Mouse (Mus musculus): ENCODE measurements at regions not wholly inside any gene's neighbourhood (a gene's known extent, or its start where the extent isn't known, plus 50 kb on each side); places are given as distances from the start of the nearest gene placed in this dataset.

DNA sequence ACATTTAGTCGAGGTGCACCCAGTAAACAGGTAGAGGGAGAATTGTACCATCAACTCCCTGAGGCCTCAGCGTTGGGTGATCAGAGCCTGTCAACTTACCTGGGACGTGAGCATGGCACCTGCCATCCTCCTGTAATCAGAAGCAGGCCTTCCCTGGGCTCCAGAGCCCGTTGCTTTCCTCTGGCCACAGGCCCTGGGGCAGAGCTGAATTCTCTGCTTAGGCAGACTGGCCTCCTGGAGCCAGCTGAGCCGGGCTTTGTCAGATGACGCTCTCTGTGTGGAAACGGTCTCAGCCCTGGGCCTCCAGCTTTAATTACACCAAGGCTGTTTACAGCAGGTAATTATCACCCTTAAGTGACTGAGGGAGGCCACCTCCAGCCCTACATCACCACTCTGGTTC lies 92.6 kb upstream of the Pmepa1 start:
- DNase-seq (ENCODE audit: low spot score), result no peak

DNA sequence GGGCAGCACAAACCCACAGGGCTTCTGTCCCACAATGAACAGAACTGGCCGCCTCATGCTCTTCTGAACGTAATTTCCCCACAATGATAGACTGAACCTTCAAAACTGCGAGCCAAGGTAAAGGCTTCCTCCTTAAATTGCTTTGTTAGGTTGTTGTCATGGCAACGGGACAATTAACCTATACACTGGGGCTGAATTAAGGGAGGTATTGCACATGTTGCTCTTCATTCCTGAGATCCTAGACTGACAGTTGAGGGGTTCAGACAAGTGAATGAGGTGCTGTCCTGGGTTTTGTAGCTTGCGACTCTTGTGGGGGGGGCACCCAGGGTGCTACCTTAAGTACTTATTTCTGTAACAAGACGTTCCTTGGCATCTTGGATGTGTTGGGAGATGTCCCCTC lies 100.6 kb upstream of the Pmepa1 start:
- DNase-seq (ENCODE audit: low spot score), result no peak

DNA sequence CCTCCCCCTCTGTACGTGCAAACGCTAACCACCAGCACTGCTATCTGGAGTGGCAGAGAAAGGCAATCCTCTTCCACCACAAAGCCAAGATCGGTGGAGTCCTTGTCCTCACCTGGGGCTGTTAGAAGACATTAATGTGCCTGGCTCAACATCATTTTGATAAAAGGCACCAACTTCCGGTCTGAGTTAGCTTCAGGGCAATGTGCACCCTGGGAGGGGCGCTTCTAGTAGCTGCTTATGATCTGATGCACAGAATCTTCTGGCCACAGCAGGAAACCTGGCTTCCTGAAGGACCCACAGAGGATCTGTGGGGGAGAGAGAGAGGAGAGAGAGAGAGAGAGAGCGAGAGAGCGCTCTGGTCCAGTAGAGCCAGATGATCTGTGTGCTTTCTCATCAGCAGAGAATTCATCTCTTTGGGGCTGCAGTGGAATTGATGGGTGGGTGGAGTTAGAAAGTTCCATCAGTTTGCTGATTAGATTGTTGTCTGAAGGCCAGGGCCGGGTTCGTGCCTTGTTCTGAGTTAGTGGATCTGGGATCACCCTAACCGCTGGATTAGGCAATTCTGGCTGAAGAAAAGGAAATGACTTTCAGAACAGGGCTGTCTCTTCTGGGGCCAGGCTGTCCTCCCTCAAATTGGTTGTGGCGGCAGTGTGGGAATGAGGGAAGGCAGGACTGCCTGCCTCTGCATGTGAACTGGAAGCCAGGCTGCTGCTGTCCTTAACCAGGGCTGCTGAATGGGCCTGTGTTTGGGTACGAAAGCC lies 101.3 kb upstream of the Pmepa1 start:
- DNase-seq (ENCODE audit: low spot score), result no peak

DNA sequence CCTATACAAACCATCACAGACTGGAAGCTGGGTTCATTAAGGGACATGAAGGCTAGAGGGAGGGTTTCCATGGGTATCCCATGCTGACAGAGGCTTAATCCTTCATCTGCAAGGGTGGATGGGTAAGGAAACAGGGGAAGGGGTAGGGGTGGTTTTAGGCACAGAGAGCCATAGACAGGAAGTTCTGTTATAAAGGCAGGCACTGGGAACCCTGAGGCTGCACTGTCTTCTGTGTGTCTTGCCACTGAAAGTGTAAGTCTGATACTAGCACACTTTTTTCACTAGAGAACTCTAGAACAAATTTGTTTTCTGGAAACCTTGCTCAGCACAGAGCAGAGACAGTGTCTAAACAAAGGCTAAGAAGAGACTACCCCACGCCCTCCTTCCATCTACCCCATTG lies 103.4 kb upstream of the Pmepa1 start:
- DNase-seq (ENCODE audit: low spot score), result no peak

DNA sequence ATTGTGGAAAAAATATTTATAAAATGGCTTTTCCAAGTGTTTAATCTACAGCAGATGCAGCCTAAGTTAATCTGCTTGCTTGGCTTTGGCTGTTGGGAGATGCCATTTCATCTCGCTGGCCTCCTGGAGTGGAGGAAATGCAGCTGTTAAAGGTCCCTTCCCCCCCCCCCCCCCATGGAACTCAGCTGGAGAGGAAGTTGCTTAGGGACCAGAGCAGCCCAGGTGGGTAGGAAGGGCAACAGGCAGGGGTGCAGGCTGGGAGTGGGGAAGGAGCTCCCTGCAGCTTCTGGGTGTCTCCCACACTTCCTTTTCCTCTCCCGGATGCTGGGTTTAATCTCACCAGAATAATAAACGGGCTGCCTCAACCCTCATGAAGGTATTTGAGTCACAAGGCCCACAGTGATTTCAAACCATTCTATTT lies 104.0 kb upstream of the Pmepa1 start:
- no peak for DNase-seq (ENCODE audit: low spot score)

DNA sequence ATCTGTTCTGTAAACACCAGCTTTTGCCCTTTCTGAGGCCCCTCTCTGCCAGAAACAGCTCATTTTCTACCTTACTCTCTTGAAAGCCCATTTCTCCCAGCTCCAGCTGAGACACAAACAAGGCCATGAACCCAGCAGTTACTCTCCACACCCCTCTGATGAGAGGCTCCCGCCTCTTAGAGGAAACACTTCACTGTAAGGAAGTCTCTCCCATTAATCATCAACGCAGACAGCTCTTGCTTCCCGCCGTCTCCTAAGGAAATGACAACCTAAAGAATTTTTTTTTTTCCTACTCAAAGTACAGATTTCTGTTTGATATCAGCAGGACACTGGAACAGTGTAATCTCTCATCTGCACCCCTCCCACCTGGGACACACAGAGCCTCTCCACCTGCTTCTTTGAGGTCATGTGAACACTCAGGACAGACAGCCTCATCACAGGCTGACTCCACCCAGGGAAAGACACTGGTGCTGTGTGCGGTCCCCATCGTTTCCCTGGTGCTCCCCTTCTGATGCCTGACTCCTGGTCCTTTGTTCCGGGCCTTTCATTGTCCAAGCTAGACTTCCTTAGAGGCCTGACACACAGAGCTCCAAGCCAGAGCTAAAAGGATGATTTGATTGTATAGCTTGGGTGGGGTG lies 106.0 kb upstream of the Pmepa1 start:
- no peak for DNase-seq (ENCODE audit: low spot score)

DNA sequence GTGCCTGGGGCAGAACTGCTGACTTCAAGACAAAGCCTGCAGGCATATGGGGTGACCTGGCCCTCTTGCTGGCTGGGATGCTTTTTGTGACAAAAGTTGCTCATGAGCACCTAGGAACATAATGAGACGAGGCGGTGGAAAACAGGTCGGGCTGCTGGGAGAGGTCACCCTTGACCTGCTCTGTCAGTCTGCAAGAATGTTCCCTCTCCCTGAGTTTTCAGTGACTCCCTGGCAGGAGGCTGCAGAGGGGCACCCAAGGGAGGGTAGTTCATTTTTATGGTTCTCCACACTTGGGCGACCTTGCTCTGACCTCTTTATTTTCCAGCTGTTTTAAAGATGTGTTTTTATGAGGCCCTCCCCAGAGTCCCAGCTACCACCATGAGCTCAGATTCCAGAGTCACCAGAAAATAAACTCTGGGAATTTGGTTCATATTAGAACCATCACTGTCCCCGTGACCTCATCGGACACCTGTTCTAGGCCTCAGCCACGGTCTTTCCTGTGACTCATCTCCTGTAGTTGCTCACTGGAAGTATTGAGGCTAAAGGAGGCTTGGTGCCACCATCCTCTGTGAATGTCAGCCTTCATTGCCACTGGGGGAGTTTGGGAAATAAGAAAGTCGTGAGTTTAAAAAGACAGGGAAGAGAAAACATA lies 108.7 kb upstream of the Pmepa1 start:
- no peak for DNase-seq (ENCODE audit: low spot score)

DNA sequence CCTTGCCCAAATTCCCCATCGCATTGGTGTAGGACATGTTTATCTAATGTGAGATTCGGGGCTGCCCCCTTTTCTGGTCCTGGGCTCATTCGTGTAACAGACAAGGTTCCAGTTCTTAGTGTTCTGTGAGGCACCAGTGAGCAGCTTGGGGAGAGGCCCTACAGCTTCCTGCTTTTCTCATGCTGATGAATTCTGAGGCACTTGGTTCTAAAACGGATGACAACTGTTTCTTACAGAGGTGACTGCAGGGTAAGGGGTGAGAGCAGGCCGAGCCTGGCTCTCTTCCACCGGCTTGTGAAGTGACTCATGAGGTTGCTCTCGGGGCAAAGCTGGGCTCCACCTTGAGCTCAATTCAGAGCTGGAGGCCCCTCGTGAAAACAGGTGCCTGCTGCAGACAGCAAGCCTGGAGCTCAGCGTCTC lies 109.4 kb upstream of the Pmepa1 start:
- DNase-seq (ENCODE audit: low spot score), result no peak

DNA sequence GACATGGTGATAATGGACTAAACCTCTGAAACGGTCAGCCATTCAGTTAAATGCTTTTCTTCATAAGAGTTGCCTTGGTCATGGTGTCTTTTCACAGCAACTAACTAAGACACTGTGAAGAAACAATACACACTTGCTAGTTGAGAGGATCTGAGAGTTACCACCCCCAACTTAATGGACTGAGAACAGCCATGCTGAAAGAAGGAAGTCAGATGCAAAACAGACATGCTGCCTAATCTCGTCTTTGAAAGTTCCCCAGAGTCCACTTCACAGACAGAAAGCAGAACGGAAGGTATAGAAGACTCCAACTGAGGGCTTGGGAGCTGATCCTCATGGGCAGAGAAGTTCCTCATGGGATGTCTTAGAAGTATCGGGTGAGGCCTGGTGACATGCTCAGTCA lies 111.8 kb upstream of the Pmepa1 start:
- DNase-seq (ENCODE audit: low spot score), result no peak

DNA sequence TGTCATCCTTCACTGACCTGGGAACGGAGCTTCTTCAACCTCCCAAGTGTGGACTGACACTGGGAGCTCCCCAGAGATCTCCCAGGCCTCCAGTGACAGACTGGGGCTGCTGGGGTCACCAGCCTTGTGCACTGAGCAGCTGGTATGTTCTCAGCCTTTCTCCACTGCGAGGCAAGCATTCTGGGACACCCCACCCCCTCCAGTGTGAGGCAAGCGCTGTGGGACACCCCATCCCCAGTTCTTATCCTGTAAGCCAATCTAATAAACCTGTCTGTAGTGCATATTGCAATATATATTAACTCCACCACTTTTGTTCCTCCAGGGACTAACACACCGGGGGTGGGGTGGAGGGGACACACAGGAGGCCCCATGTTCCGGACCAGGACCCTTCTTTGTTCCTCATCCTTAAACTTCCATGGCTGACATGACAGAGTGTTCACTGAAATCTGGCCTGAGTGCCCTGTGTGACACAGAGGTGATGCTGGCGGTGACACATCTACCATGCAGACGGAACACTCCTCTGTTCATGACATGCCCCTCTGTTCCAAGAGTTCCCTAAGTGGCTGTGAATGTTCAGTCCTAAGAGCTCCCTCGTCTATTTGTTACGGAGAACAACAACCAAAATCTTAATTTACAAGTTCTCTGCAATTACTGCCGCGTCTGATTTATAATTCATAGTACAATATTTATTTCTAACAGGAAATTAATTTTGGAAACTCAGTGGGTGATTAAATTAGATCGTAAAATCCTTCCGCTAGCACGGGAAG lies 116.4 kb upstream of the Pmepa1 start:
- DNase-seq (ENCODE audit: low spot score), result no peak

DNA sequence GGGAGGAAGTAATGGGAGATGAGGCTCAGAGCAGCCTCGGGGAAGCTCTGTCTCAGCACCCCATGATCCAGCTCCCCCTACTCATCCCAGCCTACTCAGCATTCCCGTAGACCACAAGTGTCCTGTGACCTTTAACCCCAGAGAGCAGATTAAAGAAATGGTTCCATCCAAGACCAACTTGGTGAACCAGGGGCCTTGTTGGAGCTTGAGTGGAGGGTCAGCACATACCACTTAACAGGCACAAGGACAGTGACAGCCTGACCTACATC lies 116.9 kb upstream of the Pmepa1 start:
- no peak for DNase-seq (ENCODE audit: low spot score)

DNA sequence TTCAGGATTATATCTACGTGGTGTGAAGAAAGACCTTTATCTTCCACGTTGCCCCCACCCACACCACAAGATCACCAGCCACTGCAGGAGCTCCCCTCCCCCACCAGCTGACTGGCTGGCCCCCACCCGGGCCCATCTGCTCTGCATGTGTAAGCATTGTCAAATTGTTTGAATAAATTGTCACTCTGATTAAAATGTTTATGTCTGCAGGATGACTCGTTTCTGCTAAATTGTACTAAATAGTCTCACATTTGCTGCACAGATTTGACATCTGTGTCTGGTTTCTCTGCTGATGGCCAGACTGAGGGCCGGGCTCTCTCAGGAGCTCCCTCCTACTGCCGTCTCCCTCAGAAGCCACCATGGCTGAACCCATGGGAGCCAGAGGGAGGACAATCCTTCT lies 119.2 kb upstream of the Pmepa1 start:
- no peak for DNase-seq (ENCODE audit: low spot score)

DNA sequence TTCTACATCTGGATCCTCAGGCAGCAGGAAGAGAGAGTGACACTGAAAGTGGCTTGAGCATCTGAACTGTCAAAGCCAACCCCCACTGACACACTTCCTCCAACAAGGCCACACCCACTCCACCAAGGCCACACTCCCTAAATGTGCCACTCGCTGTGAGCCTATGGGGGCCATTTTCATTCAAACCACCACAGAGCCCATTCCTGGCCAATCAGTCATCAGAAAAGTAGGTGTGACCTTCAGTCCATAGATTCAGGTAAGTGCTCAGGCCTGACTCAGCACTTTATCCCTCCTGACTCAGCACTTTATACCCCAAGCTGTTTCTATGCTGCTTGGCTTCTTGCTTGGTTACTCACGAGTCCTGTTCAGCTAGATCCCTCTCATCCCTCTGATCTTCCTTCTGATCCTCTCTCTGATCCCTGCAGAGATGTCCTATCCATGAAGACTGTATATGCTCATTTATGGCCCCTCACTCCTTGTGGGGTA lies 121.6 kb upstream of the Pmepa1 start:
- DNase-seq (ENCODE audit: low spot score), result no peak

DNA sequence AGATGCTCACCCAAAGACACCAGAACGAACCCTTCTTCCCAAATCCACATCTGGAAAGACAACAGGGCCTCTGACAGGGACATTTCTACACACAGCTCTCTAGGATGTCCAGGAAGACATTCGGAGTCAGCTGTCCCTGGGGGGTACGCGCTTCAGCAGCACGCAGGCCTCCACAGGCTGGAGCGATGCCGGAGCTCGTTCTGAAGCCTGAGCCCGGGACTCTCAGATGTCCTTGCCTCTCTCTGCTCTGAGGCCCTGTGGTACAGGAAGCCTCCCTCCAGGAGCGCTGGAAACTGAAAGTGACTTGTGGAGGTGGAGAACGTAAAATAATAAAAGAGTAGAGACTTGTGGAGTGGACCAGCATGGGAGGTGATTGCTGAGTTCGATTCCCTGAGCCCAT lies 116.8 kb upstream of the 1700021F07Rik start:
- no peak for DNase-seq (ENCODE audit: low spot score)

DNA sequence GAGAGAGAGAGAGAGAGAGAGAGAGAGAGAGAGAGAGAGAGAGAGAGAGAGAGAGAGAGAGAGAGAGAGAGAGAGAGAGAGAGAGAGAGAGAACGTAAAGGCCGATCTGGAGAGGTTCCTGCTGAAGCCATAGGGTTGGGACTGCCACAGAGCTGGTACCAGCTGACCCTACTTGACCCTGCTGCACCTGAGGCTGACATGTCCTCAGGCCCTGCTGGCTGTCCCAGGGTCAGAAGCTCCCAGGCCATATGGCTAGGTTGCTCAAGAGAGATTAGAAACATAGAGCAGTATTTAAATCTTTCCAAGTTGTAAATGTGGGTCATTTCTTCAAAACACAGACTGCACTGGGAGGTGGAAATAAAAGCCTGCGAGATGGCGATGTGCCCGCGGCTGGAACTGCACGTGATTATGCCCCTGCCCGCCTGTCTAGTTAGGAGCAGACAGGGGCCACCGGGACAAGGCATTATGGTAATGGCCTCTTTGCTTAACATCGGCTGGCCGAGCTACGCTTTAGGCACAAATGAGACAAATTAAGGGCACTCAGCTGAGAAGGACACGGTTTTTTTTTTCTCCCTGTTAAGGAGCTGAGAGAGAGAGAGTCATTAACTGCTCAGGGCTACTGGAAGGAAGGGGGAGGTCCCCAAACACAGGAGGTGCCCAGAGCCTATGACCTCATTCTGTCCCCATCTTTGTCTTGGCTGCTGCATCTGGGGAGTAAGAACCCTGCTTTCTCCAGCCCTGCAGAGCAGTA lies 115.9 kb upstream of the 1700021F07Rik start:
- no peak for DNase-seq (ENCODE audit: low spot score)

DNA sequence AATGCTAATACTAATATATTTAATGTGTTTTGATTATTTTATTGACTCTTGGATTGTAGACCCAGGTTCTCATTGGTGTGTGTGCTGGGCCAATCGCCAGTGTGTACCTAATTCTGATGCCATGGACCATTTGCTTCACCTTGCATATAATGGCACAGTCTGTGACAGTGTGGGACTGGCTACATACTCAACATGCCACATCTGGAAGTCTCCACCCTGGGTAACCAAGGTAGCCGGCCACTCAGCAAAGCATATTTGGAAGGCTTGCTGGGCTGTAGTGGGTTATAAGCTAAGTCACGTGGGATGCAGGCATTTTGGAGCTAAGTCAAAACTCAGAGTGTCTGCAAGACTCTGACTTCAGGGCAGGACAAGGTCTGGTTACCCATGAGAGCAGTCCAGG lies 115.3 kb upstream of the 1700021F07Rik start:
- no peak for DNase-seq (ENCODE audit: low spot score)

DNA sequence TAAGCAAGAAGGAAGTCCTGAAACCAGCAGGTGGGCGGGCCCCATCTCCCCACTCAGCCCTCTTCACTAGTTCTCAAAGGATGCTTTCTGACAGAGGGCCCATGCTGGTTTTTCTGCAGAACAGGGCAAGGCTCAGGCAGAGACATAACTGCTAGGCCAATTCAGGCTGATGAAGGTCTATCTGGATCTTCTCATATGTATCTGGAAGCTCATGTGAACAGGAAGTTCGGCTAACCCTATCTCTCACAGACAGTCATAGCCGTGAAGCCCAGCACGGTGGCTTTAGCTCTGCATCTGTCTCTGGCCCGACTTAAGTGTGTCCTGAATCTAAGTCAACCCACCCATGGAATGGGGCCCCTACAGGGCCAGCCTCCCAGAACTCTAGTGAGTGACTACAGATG lies 113.7 kb upstream of the 1700021F07Rik start:
- no peak for DNase-seq (ENCODE audit: low spot score)

DNA sequence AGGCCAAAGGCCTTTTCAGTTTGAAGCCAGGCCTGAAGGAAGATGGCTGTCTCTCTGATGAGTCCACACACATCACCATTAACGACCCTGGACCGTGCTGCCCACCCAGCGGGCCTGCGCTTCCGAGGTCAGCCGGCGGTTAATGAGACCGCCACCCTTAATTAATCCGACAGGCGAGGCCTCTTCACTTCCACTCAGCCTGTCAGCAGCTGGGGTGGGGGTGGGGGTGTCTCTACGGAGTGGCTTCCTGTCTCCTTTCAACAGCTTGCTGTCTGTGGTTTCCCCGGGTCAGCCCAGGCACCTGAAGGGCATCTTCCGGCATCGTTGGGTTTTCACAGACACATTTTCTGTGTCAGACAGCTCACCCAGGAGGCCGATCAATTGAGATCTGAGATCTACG lies 113.0 kb upstream of the 1700021F07Rik start:
- no peak for DNase-seq (ENCODE audit: low spot score)

DNA sequence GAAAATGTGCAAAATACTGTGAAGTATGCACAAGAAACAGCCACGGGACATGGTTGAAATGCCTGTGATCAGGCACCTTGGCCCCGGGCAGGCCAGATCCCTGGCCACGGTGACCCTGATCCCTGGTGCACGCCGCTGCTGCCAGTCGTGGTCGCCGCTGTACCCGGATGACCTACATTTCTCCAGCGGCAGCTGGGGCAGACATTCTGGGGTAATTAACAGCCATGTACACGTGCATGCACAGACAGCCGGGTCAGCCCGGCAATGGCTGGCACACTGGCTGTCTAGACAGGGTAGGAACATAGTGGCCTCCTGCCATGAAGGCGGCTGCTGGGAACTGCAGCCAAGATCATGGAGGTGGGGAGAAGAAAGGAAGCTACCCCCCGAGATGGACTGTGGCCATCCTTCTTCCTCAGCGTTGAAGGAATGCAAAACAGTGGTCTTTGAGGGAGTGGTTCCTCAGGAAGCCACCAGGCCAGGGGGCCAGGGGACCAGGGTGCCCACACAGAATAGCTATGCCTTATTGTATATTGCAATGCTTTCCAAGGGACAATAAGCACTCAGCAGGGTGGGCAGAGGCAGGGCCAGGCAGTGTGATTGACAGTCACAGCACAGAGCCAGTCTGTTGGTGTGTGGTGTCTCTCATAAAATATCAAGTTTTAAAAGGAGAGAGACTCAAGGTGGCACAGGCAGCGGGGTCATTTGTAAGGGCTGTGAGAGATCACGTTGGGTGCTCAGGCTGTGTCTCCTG lies 108.3 kb upstream of the 1700021F07Rik start:
- no peak for DNase-seq (ENCODE audit: low spot score)

DNA sequence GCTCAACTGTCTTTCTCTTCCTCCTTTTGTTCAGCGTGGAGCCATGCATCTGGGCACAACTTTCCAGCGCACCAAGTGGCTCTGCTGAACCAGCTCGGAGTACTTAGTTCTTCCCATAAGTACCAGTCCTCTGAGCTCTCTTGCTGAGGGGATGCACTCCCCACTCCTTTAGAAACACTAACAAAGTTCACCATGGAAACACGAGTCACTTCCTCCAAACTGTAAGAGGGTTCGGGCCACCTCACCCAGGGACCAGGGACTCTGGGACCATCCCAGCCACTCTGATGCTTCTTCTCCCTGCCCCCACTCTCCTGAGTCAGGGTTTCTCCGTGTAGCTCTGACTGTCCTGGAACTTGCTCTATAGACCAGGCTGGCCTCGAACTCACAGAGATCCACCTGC lies 107.0 kb upstream of the 1700021F07Rik start:
- DNase-seq (ENCODE audit: low spot score), result no peak

DNA sequence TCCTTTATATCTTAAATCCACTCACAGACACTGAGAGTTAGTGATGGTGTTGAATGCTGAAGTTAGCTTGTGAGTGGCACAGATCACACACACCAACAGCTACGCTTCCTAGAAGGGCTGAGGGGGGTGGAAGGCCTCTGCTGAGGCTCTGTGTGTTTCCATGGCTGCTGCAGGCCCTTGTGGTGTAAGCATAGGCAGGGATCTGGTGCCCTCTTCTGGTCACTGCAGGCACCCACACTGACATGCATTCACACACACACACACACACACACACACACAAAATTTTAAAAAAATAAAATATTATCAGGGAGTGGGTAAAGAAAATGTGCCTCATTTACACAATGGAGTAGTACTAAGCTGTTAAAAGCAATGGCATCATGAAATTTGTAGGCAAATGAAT lies 105.5 kb upstream of the 1700021F07Rik start:
- DNase-seq (ENCODE audit: low spot score), result no peak
